Comparison of ENCODE assay signal across 9 mouse cellular contexts in the genomic region with DNA sequence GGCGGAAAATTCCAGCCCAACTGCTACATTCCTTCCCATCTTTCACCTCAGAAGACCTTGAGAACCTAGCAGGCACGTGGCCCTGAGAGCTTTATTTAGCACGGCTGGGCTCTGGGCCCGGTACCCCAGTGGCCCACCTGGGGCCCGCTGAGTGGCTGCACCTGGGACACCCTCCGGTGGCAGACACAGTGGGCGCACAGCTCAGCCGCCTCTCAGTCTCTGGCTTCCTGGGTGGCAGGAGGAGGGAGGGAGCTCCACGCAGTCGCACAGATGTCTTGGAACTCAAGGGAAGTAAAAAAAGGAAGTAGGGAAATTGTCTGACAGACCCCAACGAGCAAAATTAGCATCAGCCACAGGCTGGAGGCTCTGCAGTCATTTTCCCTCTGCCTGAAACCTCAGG.
A peak's percentile ranks its signal among the peaks of the same experiment; 100 is the strongest.
DNase-seq lines count a peak whose midpoint lies in the region; ATAC-seq and TF ChIP-seq lines count a peak whose summit lies in the region.
"Had no signal": no experiment of that assay in that cellular context is flagged by ENCODE, and none has a peak within 500 bp of the region (broad histone marks: within the 10 kb centered on the region; RNA-seq: fewer than 3 reads in every experiment).

No protein-coding gene starts in this region.

- H3K27ac ChIP-seq in liver, embryonic 13.5 days: no peak overlapping the region

- WGBS in liver, embryonic 13.5 days (ENCODE audit: insufficient replicate concordance): 11% methylated on average over 11 of the region's 11 CpGs

- DNase-seq in adrenal gland, adult 2 months: peak; percentile 28
- no peak for DNase-seq in adrenal gland, adult 18-20 months (ENCODE audit: low spot score in 2 of 2)
- DNase-seq in brain, embryonic 14.5 days (ENCODE audit: low read depth): peak; percentile 48
- peak; percentile 6 for DNase-seq in heart, adult 8-10 months (ENCODE audit: low spot score)
- peak; percentile 52 for DNase-seq in kidney, postnatal 14 days
- no peak for DNase-seq in liver, embryonic 13.5 days
- DNase-seq in thymus, postnatal 25 days: peak; percentile 19
- no peak for DNase-seq in spleen, adult 12 weeks (ENCODE audit: low spot score)

- no peak for TF ChIP-seq POLR2A in brain, embryonic 14.5 days (IDR thresholded peaks at IDR 0.05; ENCODE audit: borderline replicate concordance, extremely low read depth, insufficient read depth, insufficient read length, poor library complexity, severe bottlenecking)

- 0 out of 2 replicates have a peak, but pooled peaks cover 3% of the 10 kb centered on the region for H3K27me3 ChIP-seq in liver, embryonic 13.5 days

- no peaks in the 10 kb centered on the region for H3K9me3 ChIP-seq in liver, embryonic 13.5 days (replicated peaks)

- ATAC-seq in liver, embryonic 13.5 days (ENCODE audit: low read depth): no peak

- H3K36me3 ChIP-seq in liver, embryonic 13.5 days: no peaks in the 10 kb centered on the region

- 0 out of 2 replicates have a peak, but pooled peaks cover 5% of the 10 kb centered on the region for H3K4me1 ChIP-seq in liver, embryonic 13.5 days (replicated peaks)

- TF ChIP-seq CTCF in brain, embryonic 14.5 days (IDR thresholded peaks at IDR 0.05; ENCODE audit: borderline replicate concordance, extremely low read depth, insufficient read depth, insufficient read length): no peak

- no peak overlapping the region for H3K4me3 ChIP-seq in liver, embryonic 13.5 days (replicated peaks)
- H3K4me3 ChIP-seq: erythroblast, embryonic 14.5 days had no signal

- H3K9ac ChIP-seq in liver, embryonic 13.5 days: no peak overlapping the region

- 0 out of 2 replicates have a peak overlapping the region, but pooled peaks have one; percentile 34 for H3K4me2 ChIP-seq in liver, embryonic 13.5 days

Comparison
In these comparisons a context has a peak if more than half of its experiments do, and no peak if none do; other contexts are left out.
1. DNase-seq: peak in adrenal gland, adult 2 months (single experiment), brain, embryonic 14.5 days (single experiment), heart, adult 8-10 months (single experiment), kidney, postnatal 14 days (single experiment) and thymus, postnatal 25 days (single experiment); none in adrenal gland, adult 18-20 months (0 of 2), liver, embryonic 13.5 days (single experiment) and spleen, adult 12 weeks (single experiment).